In the genomic region with DNA sequence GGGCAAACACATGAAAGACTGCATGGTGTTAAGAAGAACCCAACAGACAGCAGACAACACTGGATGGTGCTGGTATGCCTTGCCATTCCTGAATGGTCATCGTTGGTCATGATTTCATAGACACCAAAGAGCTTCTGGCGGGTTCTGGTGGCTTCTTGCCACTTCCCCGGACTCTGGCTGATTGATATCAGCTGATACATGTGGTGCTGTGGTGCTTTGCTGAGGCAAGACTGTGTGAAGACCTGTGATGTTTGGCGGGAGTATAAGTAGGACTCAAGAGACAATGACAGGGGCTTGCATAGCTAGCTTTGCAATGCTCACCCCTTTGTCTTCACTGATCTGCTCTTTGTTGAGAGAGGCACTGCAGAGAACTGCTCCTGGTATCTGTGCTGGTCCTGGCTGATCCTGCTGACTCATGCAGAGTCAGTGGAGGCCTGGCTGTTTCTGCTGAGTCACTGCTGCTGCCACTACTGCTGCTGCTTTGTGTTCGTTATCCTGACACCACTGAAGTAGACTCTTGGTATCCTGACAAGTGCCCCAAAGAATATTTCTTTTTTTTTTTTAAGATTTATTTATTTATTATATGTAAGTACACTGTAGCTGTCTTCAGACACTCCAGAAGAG, we compare ENCODE assay signal across 11 mouse cellular contexts. TPM values are rescaled to one million over a fixed set of nuclear protein-coding genes. Genes with fewer than 3 reads are reported as not detected.
DNase-seq lines count a peak whose midpoint lies in the region; ATAC-seq and TF ChIP-seq lines count a peak whose summit lies in the region.
"Had no signal": no experiment of that assay in that cellular context is flagged by ENCODE, and none has a peak within 500 bp of the region (broad histone marks: within the 10 kb centered on the region; RNA-seq: fewer than 3 reads in every experiment).

No protein-coding gene starts in this region.

- no peak for TF ChIP-seq CTCF in hindbrain, postnatal 0 days (IDR thresholded peaks at IDR 0.05; ENCODE audit: low read depth)

- H3K27me3 ChIP-seq in heart, embryonic 10.5 days (ENCODE audit: insufficient read depth, poor library complexity, severe bottlenecking): no peaks in the 10 kb centered on the region
- H3K27me3 ChIP-seq in hindbrain, postnatal 0 days (ENCODE audit: insufficient read depth, low read length): no peaks in the 10 kb centered on the region

- no peaks in the 10 kb centered on the region for H3K36me3 ChIP-seq in heart, embryonic 10.5 days
- H3K36me3 ChIP-seq in hindbrain, postnatal 0 days (ENCODE audit: insufficient read depth, low read length): no peaks in the 10 kb centered on the region

- peak; percentile 90 for ATAC-seq in common myeloid progenitor, adult 5-6 weeks (replicated peaks; ENCODE audit: low read depth, poor library complexity, severe bottlenecking)
- ATAC-seq in megakaryocyte progenitor cell, adult 5-6 weeks (replicated peaks; ENCODE audit: poor library complexity): peak; percentile 90
- ATAC-seq in hindbrain, postnatal 0 days: no peak
- ATAC-seq: inflammation-experienced regulatory T-cells, adult 6 months had no signal

- whole genome bisulfite sequencing in heart, embryonic 10.5 days: 65% methylated on average over 5 of the region's 5 CpGs
- WGBS in hindbrain, postnatal 0 days: 89% methylated on average over 5 of the region's 5 CpGs

- no peaks in the 10 kb centered on the region; the same call in 1 of the 2 replicates for H3K4me1 ChIP-seq in heart, embryonic 10.5 days
- no peaks in the 10 kb centered on the region for H3K4me1 ChIP-seq in hindbrain, postnatal 0 days (ENCODE audit: insufficient read depth, low read length)

- H3K4me3 ChIP-seq in heart, embryonic 10.5 days: no peak overlapping the region
- H3K4me3 ChIP-seq in hindbrain, postnatal 0 days (ENCODE audit: low read length): no peak overlapping the region

- H3K27ac ChIP-seq in heart, embryonic 10.5 days: peak overlapping the region; percentile 60; the same call in 1 of the 2 replicates
- H3K27ac ChIP-seq in hindbrain, postnatal 0 days: no peak overlapping the region

- H3K9me3 ChIP-seq in heart, embryonic 10.5 days: no peaks in the 10 kb centered on the region
- no peaks in the 10 kb centered on the region for H3K9me3 ChIP-seq in hindbrain, postnatal 0 days (ENCODE audit: low read length)

- no peak overlapping the region for H3K4me2 ChIP-seq in hindbrain, postnatal 0 days (ENCODE audit: low read depth, low read length)

- DNase-seq in heart, embryonic 10.5 days (ENCODE audit: low spot score): peak; percentile 92
- DNase-seq in heart, postnatal 4 days: no peak
- peak; percentile 89 for DNase-seq in MEL-GATA-1-ER (ENCODE audit: extremely low read depth, low read depth)
- DNase-seq in B cell, adult 2 months: no peak
- no peak for DNase-seq in hindbrain, postnatal 0 days (ENCODE audit: low spot score)
- DNase-seq in urinary bladder, postnatal 4 days (ENCODE audit: low spot score in 2 of 2): no peak
- DNase-seq: cerebellum, postnatal 14 days; gastrocnemius, postnatal 25 days had no signal

- no peak overlapping the region for H3K9ac ChIP-seq in hindbrain, postnatal 0 days (replicated peaks; ENCODE audit: low read length)

RNA-seq across cellular contexts. Expression of gene Eya3, which starts 14.6 kb away (rescaled TPM):
- 27.4 and 33.0 TPM in 2 replicates for polyA plus RNA-seq in heart, embryonic 10.5 days (2016; fragmentation: Nextera tagmentation; extraction: Ambion mirVana)
- total RNA-seq in heart, postnatal 4 days (2021): 10 to 100 TPM; 29.9 to 35.3 TPM
- total RNA-seq in common myeloid progenitor, adult 5-6 weeks (2017): 18.3 and 35.8 TPM in 2 replicates
- total RNA-seq in megakaryocyte progenitor cell, adult 5-6 weeks (2015): 55.0 and 58.2 TPM in 2 replicates
- total RNA-seq in megakaryocyte progenitor cell, adult 5-6 weeks (2017): 26.7 and 28.7 TPM in 2 replicates
- 16.4 and 18.7 TPM in 2 replicates for total RNA-seq in hindbrain, postnatal 0 days (2014; rRNA removed)
- polyA plus RNA-seq in hindbrain, postnatal 0 days (2015; fragmentation: Nextera tagmentation; extraction: Ambion mirVana): 7.4 and 8.3 TPM in 2 replicates

Comparison
In these comparisons a context has a peak if more than half of its experiments do, and no peak if none do; other contexts are left out.
1. DNase-seq: peak in heart, embryonic 10.5 days (single experiment) and MEL-GATA-1-ER (single experiment); none in heart, postnatal 4 days (single experiment), B cell, adult 2 months (0 of 2), hindbrain, postnatal 0 days (single experiment) and urinary bladder, postnatal 4 days (0 of 2).